Mouse (Mus musculus): ENCODE data around the gene Pkd1. TPM values are rescaled to one million over a fixed set of nuclear protein-coding genes. Genes with fewer than 3 reads are reported as not detected.

Pkd1 gene
- polyA plus RNA-seq, 1 experiment from 2014 or later, result 27.6 TPM

DNA sequence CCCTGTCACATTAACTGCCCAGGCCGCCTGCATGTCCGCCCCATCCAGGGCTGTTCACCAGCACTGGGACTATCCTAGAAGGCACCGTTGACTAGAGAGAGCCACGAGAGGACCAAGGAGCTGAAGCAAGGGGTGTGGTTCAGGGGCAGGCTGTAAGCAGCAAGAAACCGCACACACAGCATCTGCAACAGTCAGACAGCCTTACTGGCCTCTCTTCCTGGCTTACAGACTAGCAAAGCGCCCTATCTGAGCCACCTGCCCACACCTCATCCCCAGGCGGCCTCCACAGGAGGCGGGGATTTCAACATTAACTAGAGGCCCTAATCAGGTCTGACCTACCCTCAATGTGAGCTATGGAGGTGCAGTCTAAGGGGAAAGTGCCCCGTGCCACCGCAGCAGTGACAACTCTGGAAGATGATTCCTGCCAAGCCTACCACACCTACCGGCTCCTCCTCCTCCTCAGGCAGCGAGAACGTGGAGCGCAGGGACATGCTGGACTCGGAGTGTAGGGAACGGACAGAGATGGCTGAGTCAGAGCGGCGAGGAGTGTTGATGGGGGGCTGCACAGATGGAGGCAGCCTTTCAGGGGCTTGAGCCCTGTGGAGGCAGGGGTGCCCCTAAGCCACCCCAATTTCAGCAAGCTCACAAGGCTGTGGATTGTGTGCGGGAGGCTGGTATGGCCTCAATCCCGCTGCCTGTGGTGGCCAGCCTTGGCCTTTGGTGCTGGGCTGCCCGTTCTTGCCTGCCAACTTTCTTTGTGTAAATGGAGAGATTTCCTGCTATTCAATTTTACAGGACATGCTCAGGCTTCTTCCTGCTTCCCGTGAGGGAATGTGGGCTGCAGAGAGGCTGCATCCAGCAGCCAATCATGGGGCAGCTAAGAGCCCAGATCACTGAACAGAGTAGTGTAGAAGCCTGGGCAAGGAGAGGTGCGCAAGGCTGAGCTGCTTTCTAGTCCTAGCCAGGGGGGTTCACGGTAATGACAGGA is 35.1 kb upstream of the Pkd1 start:
- Histone ChIP-seq H3K36me3 (ENCODE audit: control insufficient read depth, insufficient read depth) (peaks cover 32% of the 10 kb centered on the region), H3K4me3 (replicated peaks; ENCODE audit: low read length) (no peak overlapping the region), H3K4me1 (replicated peaks; ENCODE audit: control insufficient read depth, insufficient read depth, low read length) (no peaks in the 10 kb centered on the region), H3K9ac (replicated peaks; ENCODE audit: low read depth, low read length) (no peak overlapping the region), H3K4me2 (ENCODE audit: low read length) (no peak overlapping the region), H3K27me3 (replicated peaks; ENCODE audit: control insufficient read depth, insufficient read depth, low read length) (no peaks in the 10 kb centered on the region), H3K27ac (ENCODE audit: low read length) (no peak overlapping the region), H3K9me3 (ENCODE audit: control insufficient read depth, low read length) (no peaks in the 10 kb centered on the region)
- ATAC-seq, result no peak
- WGBS, result 90% methylated on average over 24 of the region's 24 CpGs

DNA sequence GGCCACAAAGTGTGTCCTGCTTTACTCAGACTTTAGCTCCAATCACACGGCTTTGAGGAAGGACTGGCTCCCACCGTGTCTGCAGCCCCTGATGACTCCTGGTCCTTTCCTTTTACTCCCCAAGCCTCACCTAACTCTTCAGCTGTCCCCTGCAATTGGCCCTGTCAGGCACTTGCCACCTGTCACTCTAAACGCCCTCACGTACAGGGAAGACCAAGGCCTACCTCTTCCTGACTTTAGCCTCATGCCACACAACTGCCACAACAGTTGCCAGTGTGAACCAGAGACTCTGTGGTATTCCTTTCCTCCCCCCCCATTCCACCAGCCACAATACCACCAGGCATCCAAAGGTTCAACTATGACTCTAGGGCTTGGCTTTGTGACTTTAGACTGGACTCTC is 29.2 kb upstream of the Pkd1 start:
- Histone ChIP-seq H3K27me3 (replicated peaks; ENCODE audit: control insufficient read depth, insufficient read depth, low read length) (no peaks in the 10 kb centered on the region), H3K9ac (replicated peaks; ENCODE audit: low read depth, low read length) (no peak overlapping the region), H3K27ac (ENCODE audit: low read length) (no peak overlapping the region), H3K9me3 (ENCODE audit: control insufficient read depth, low read length) (no peaks in the 10 kb centered on the region), H3K4me1 (replicated peaks; ENCODE audit: control insufficient read depth, insufficient read depth, low read length) (0 out of 2 replicates have a peak, but pooled peaks cover 2% of the 10 kb centered on the region), H3K36me3 (ENCODE audit: control insufficient read depth, insufficient read depth) (peaks cover 10% of the 10 kb centered on the region), H3K4me3 (replicated peaks; ENCODE audit: low read length) (no peak overlapping the region), H3K4me2 (ENCODE audit: low read length) (no peak overlapping the region)
- no peak for ATAC-seq
- WGBS, result 88% methylated on average over 4 of the region's 4 CpGs

GRCm38 (mm10) chr17:24524734-24525133 is 24.9 kb upstream of the Pkd1 start:
- 86% methylated on average over 2 of the region's 2 CpGs for WGBS
- no peak overlapping the region for H3K9ac ChIP-seq (replicated peaks; ENCODE audit: low read depth, low read length)
- no peak overlapping the region for H3K4me2 ChIP-seq (ENCODE audit: low read length)

GRCm38 (mm10) chr17:24527315-24527714 is 22.3 kb upstream of the Pkd1 start:
- no peaks in the 10 kb centered on the region for H3K9me3 ChIP-seq (ENCODE audit: control insufficient read depth, low read length)
- no peaks in the 10 kb centered on the region for H3K27me3 ChIP-seq (replicated peaks; ENCODE audit: control insufficient read depth, insufficient read depth, low read length)
- WGBS, result under 1% methylated on average over 19 of the region's 19 CpGs
- peak overlapping the region; percentile 98 for H3K4me3 ChIP-seq (replicated peaks; ENCODE audit: low read length)
- peak overlapping the region; percentile 97 for H3K9ac ChIP-seq (replicated peaks; ENCODE audit: low read depth, low read length)
- no peaks in the 10 kb centered on the region for H3K36me3 ChIP-seq (ENCODE audit: control insufficient read depth, insufficient read depth)
- H3K4me2 ChIP-seq (ENCODE audit: low read length), result peak overlapping the region; percentile 63
- peaks cover 44% of the 10 kb centered on the region for H3K4me1 ChIP-seq (replicated peaks; ENCODE audit: control insufficient read depth, insufficient read depth, low read length)
- peak; percentile 43 for ATAC-seq
- peak overlapping the region; percentile 78 for H3K27ac ChIP-seq (ENCODE audit: low read length)

More at GRCm38 (mm10) chr17:24524734-24525133, 24.9 kb upstream of the Pkd1 start:
- no peak for ATAC-seq
- Histone ChIP-seq H3K4me1 (replicated peaks; ENCODE audit: control insufficient read depth, insufficient read depth, low read length) (peaks cover 24% of the 10 kb centered on the region), H3K36me3 (ENCODE audit: control insufficient read depth, insufficient read depth) (peaks cover 3% of the 10 kb centered on the region; the same call in 1 of the 2 replicates), H3K27me3 (replicated peaks; ENCODE audit: control insufficient read depth, insufficient read depth, low read length) (no peaks in the 10 kb centered on the region), H3K27ac (ENCODE audit: low read length) (no peak overlapping the region), H3K9me3 (ENCODE audit: control insufficient read depth, low read length) (no peaks in the 10 kb centered on the region), H3K4me3 (replicated peaks; ENCODE audit: low read length) (no peak overlapping the region)

- H3K27me3 ChIP-seq (replicated peaks; ENCODE audit: control insufficient read depth, insufficient read depth, low read length), result no peaks in the 10 kb centered on the region
- WGBS, result under 1% methylated on average over 40 of the region's 40 CpGs
- H3K36me3 ChIP-seq (ENCODE audit: control insufficient read depth, insufficient read depth), result no peaks in the 10 kb centered on the region
- H3K27ac ChIP-seq (ENCODE audit: low read length), result peak within 1 kb of the TSS; percentile 92
- peaks cover 49% of the 10 kb centered on the region for H3K4me1 ChIP-seq (replicated peaks; ENCODE audit: control insufficient read depth, insufficient read depth, low read length)
- H3K9ac ChIP-seq (replicated peaks; ENCODE audit: low read depth, low read length), result peak within 1 kb of the TSS; percentile 97
- H3K4me2 ChIP-seq (ENCODE audit: low read length), result peak within 1 kb of the TSS; percentile 88
- no peaks in the 10 kb centered on the region for H3K9me3 ChIP-seq (ENCODE audit: control insufficient read depth, low read length)
- H3K4me3 ChIP-seq (replicated peaks; ENCODE audit: low read length), result peak within 1 kb of the TSS; percentile 98
- ATAC-seq, result peak; percentile 98
Observed at GRCm38 (mm10) chr17:24527723-24528559, 21.7 kb upstream of the Pkd1 start, which contains the start of gene Traf7. TSS of gene Traf7 (minus strand) at chr17:24527938.

DNA sequence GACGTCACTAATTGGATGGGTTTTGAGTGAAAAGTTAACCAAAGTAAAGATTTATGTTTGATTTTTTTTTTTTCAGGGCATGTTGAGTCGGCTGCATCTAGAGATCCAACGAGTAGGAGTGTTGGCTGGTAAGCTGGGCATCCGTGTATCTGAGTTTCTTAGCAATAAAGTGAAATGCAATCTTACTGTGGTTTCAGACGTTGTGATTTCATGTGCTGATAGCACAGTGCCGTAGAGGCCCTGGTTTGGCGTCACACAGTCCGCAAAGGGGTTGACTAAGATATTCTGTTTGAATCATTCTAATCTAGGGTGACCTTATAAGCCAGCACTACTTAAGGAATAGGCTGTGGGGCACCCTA is 21.1 kb upstream of the Pkd1 start:
- no peak for ATAC-seq

DNA sequence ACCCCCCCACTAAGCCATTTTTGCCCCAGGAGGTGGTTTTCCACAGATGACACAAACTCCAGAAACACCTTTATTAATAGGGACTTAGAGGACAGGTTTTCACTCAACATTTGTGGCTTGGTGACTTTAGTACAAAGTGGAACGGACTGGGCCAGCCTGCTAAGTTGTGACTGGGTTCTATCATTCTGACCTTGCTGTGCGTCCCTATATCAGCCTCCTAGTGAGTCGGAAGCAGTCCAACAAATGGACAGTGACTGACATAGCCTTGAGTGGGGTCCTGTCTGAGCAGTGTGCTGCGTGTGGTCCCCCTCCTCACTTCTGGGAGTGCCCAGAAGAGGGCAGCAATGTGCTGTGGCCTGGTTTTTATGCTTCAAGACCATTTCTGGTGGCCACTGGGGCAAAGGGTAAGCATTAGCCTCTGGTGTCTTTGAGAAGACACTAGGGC is 20.6 kb upstream of the Pkd1 start:
- Histone ChIP-seq H3K27me3 (replicated peaks; ENCODE audit: control insufficient read depth, insufficient read depth, low read length) (no peaks in the 10 kb centered on the region), H3K27ac (ENCODE audit: low read length) (no peak overlapping the region; the same call in 1 of the 2 replicates), H3K9me3 (ENCODE audit: control insufficient read depth, low read length) (no peaks in the 10 kb centered on the region), H3K4me2 (ENCODE audit: low read length) (peak overlapping the region; percentile 88), H3K36me3 (ENCODE audit: control insufficient read depth, insufficient read depth) (no peaks in the 10 kb centered on the region), H3K4me3 (replicated peaks; ENCODE audit: low read length) (peak overlapping the region; percentile 67), H3K4me1 (replicated peaks; ENCODE audit: control insufficient read depth, insufficient read depth, low read length) (peaks cover 57% of the 10 kb centered on the region), H3K9ac (replicated peaks; ENCODE audit: low read depth, low read length) (peak overlapping the region; percentile 74)
- 0% methylated on average over 4 of the region's 4 CpGs for WGBS
- no peak for ATAC-seq

More for the DNA sequence above, 21.1 kb upstream of the Pkd1 start:
- Histone ChIP-seq H3K4me1 (replicated peaks; ENCODE audit: control insufficient read depth, insufficient read depth, low read length) (peaks cover 55% of the 10 kb centered on the region), H3K27me3 (replicated peaks; ENCODE audit: control insufficient read depth, insufficient read depth, low read length) (no peaks in the 10 kb centered on the region), H3K27ac (ENCODE audit: low read length) (peak overlapping the region; percentile 92), H3K4me2 (ENCODE audit: low read length) (peak overlapping the region; percentile 88), H3K4me3 (replicated peaks; ENCODE audit: low read length) (peak overlapping the region; percentile 67), H3K9ac (replicated peaks; ENCODE audit: low read depth, low read length) (peak overlapping the region; percentile 74), H3K36me3 (ENCODE audit: control insufficient read depth, insufficient read depth) (no peaks in the 10 kb centered on the region), H3K9me3 (ENCODE audit: control insufficient read depth, low read length) (no peaks in the 10 kb centered on the region)
- WGBS, result 0% methylated on average over 8 of the region's 8 CpGs

- peak overlapping the region; percentile 88 for H3K4me2 ChIP-seq (ENCODE audit: low read length)
- peak overlapping the region; percentile 67 for H3K4me3 ChIP-seq (replicated peaks; ENCODE audit: low read length)
- WGBS, result 23% methylated on average over 5 of the region's 5 CpGs
- no peaks in the 10 kb centered on the region for H3K27me3 ChIP-seq (replicated peaks; ENCODE audit: control insufficient read depth, insufficient read depth, low read length)
- ATAC-seq, result no peak
- H3K9me3 ChIP-seq (ENCODE audit: control insufficient read depth, low read length), result no peaks in the 10 kb centered on the region
- peak overlapping the region; percentile 74 for H3K9ac ChIP-seq (replicated peaks; ENCODE audit: low read depth, low read length)
- peaks cover 57% of the 10 kb centered on the region for H3K4me1 ChIP-seq (replicated peaks; ENCODE audit: control insufficient read depth, insufficient read depth, low read length)
- no peak overlapping the region for H3K27ac ChIP-seq (ENCODE audit: low read length)
- H3K36me3 ChIP-seq (ENCODE audit: control insufficient read depth, insufficient read depth), result no peaks in the 10 kb centered on the region
Observed at GRCm38 (mm10) chr17:24529883-24530282, 19.8 kb upstream of the Pkd1 start.

Measured in forebrain, embryonic 16.5 days (tissue).